Mouse (Mus musculus) ES-Bruce4 (cell line): Measurements from ENCODE around the gene Lifr.

Source experiments
- CTCF ChIP-seq: IDR thresholded peaks from one replicate; pipeline ENCODE4 v1.8.1; 2011; ENCODE audit warnings: low read depth, low read length
- EP300 ChIP-seq: IDR thresholded peaks from 2 replicates; pipeline ENCODE4 v1.6.1; 2011; ENCODE audit warnings: low read depth, low read length; ENCODE audit not compliant: insufficient read depth
- POLR2A ChIP-seq: IDR thresholded peaks from one replicate; pipeline ENCODE4 v1.8.1; 2011; ENCODE audit warnings: low read length; ENCODE audit not compliant: insufficient read depth

GRCm38 (mm10) chr15:7045056-7045455 lies 45.4 kb upstream of the Lifr start:
- TF ChIP-seq CTCF (no peak), EP300 (no peak), POLR2A (no peak)
